Mouse (Mus musculus) liver, adult 2 months (tissue): ENCODE data around the gene Nos1. TPM values are rescaled to one million over a fixed set of nuclear protein-coding genes. Genes with fewer than 3 reads are reported as not detected.

Experiments
- DNase-seq: peaks from one replicate; pipeline ENCODE4 v3.0.0-alpha.2; 2011; ENCODE audit warnings: low read depth, low spot score; ENCODE audit errors: extremely low read depth
- H3K27ac ChIP-seq: fragments of 200-500 bp; replicated peaks from 2 replicates; pipeline ENCODE4 v1.5.1; 2012; ENCODE audit warnings: low read depth, mild to moderate bottlenecking, control low read depth, inconsistent platforms, low read length; ENCODE audit not compliant: insufficient read depth
- H3K27me3 ChIP-seq: fragments of 200-500 bp; 2 replicates; pipeline ENCODE4 v1.6.1; 2012; ENCODE audit warnings: mild to moderate bottlenecking, moderate library complexity, low read length, inconsistent platforms; ENCODE audit not compliant: control insufficient read depth, insufficient read depth
- H3K36me3 ChIP-seq: fragments of 200-500 bp; 2 replicates; pipeline ENCODE4 v1.6.1; 2012; ENCODE audit warnings: low read length, inconsistent platforms; ENCODE audit not compliant: control insufficient read depth, insufficient read depth
- H3K4me1 ChIP-seq: fragments of 200-500 bp; 2 replicates; pipeline ENCODE4 v1.6.1; 2011; ENCODE audit warnings: low read length; ENCODE audit not compliant: control insufficient read depth, insufficient read depth
- H3K4me3 ChIP-seq: fragments of 200-500 bp; 2 replicates; pipeline ENCODE4 v1.5.1; 2011; ENCODE audit warnings: low read depth, mild to moderate bottlenecking, control low read depth, low read length, moderate library complexity; ENCODE audit not compliant: insufficient read depth
- H3K79me2 ChIP-seq: fragments of 200-500 bp; 2 replicates; pipeline ENCODE4 v1.6.1; 2012; ENCODE audit warnings: inconsistent platforms, mild to moderate bottlenecking, low read length, moderate library complexity; ENCODE audit not compliant: control insufficient read depth, insufficient read depth
- H3K9ac ChIP-seq: fragments of 200-500 bp; 2 replicates; pipeline ENCODE4 v1.6.1; 2012; ENCODE audit warnings: low read depth, mild to moderate bottlenecking, control low read depth, inconsistent platforms, low read length
- CTCF ChIP-seq: fragments of 200-500 bp; IDR thresholded peaks from 2 replicates; pipeline ENCODE4 v1.5.1; 2011; ENCODE audit warnings: low read depth, low read length, control low read depth
- POLR2A ChIP-seq: fragments of 200-500 bp; IDR thresholded peaks from 2 replicates; pipeline ENCODE4 v1.6.1; 2011; ENCODE audit warnings: low read length, control low read depth; ENCODE audit not compliant: insufficient read depth; ENCODE audit errors: extremely low read depth
- WGBS: fragments of 180-500 bp; shearing (Covaris S2); methylation state at CpG from one replicate; pipeline ENCODE4 v1.1.7; 2018; 5-methylcytosine and 5-hydroxymethylcytosine counted together
- polyA plus RNA-seq: library from polyadenylated mRNA; depleted of rRNA; stranded (reverse); fragments of >200 nt; gene quantifications from 2 replicates; pipeline ENCODE4 v1.2.3, GENCODE M21; 2012
- total RNA-seq: library from RNA; depleted of rRNA; stranded (reverse); fragments of >200 nt; gene quantifications from 2 replicates; pipeline ENCODE4 v1.2.3, GENCODE M21; 2014

Gene Nos1
- total and polyA plus RNA-seq, 2 experiments: 0.05 to 0.09 TPM

DNA sequence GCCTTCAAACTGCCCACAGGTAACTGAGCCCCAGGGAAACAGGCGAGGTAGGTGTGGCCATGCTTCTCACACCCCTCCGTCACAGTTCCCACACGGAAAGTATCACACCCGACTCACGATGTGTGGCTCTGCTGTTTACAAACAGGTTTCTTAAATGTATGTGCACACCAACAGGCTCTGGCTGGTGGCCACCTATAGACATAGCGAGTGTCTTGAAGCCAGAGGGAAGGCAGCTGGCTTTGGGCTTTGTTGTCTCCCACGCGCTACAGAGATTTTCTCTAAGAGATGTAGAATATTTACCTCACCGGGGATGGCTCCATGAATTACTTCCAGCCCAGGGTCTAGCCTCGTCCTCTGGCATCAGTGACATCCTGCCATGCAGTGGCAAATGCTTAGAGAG lies 118.5 kb downstream of the Nos1 start:
- no peak for TF ChIP-seq POLR2A
- no peak for TF ChIP-seq CTCF
- Histone ChIP-seq H3K27ac (no peak overlapping the region), H3K9ac (no peak overlapping the region), H3K27me3 (no peaks in the 10 kb centered on the region), H3K36me3 (no peaks in the 10 kb centered on the region), H3K4me3 (no peak overlapping the region), H3K79me2 (no peaks in the 10 kb centered on the region), H3K4me1 (no peaks in the 10 kb centered on the region)
- 81% methylated on average over 10 of the region's 10 CpGs for WGBS
- no peak for DNase-seq

DNA sequence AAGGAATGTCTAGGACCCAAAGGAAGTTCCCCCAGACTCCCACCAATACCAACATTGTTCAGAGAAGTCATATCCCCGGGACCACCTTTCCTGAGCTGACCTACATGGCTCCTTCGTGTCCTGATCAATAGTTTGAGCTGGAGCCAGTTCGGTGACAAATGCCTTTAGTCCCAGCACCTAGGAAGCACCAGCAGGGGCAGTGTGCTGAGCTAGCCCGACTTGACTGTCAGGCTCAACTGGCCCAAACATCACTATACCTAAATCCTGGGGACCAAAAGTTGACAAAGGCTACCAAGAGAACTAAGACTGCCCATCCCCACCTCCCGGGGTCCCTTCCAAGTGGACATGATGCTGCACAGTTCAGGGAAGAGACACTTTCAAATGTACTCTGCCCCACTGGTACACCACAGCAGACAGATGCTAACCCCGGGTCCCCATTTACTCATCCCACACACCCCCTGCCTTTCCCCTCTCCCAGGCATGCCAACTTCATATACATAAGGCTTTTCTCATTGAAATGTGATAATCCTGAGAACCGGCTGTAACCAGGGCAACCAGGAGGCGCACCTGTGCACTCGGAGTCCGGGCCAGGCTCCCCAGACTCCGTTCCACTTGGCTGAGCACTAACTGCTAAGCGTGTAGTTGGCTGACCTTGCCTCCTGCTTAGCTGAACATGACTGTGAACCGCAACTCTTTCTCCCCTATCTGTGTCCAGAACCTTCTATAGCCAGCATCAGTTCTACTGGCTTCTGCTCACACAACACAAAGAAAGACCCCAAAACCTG lies 120.3 kb downstream of the Nos1 start:
- TF ChIP-seq CTCF (0 out of 2 replicates have a peak, but pooled peaks have one; percentile 10), POLR2A (no peak)
- Histone ChIP-seq H3K4me3 (no peak overlapping the region), H3K4me1 (no peaks in the 10 kb centered on the region), H3K79me2 (no peaks in the 10 kb centered on the region), H3K36me3 (no peaks in the 10 kb centered on the region), H3K27me3 (no peaks in the 10 kb centered on the region), H3K9ac (no peak overlapping the region), H3K27ac (no peak overlapping the region)
- no peak for DNase-seq
- 37% methylated on average over 13 of the region's 13 CpGs for WGBS

DNA sequence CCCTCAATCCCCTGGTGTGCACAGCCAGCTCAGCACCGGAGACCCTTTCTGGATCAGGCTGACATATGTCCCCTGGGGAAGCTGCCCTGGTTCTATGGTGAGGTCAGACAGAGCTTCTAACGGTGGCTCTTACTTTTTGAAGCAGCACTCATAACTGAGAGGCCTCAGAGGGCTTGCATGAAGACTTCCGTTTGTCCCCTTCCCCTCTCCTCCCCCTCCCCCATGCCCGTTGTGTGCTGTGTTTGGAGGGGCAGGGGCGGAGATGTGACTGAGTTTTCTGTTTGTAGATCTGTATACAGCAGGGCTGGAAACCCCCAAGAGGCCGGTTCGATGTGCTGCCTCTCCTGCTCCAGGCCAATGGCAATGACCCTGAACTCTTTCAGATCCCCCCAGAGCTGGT lies 122.7 kb downstream of the Nos1 start:
- WGBS: 43% methylated on average over 7 of the region's 7 CpGs
- H3K27ac ChIP-seq: no peak overlapping the region
- H3K9ac ChIP-seq: no peak overlapping the region
- H3K79me2 ChIP-seq: no peaks in the 10 kb centered on the region
- H3K4me3 ChIP-seq: no peak overlapping the region
- no peaks in the 10 kb centered on the region for H3K36me3 ChIP-seq
- DNase-seq: no peak
- H3K27me3 ChIP-seq: no peaks in the 10 kb centered on the region
- TF ChIP-seq POLR2A: no peak
- no peak for TF ChIP-seq CTCF
- no peaks in the 10 kb centered on the region for H3K4me1 ChIP-seq

DNA sequence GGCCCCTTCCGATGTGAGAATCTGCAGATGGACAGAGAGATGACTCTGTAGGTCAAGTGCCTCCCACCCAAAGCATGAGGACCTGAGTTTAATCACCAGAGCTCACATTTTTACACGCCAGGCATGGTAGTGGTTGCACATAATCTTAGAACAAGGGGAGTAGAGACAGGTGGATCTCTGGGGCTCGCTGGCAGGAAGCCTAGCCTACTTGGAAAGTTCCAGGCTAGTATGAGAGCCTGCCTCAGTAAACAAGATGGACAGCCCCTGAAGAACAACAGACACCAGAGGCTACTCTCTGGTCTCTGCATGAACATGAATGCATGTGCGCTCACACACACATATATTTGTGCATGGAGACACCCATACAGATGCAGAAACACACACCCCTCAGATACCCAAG lies 124.9 kb downstream of the Nos1 start:
- 90% methylated on average over 4 of the region's 4 CpGs for WGBS
- no peak for DNase-seq
- Histone ChIP-seq H3K4me1 (no peaks in the 10 kb centered on the region), H3K36me3 (no peaks in the 10 kb centered on the region), H3K27me3 (no peaks in the 10 kb centered on the region), H3K27ac (no peak overlapping the region), H3K9ac (no peak overlapping the region), H3K79me2 (no peaks in the 10 kb centered on the region), H3K4me3 (no peak overlapping the region)
- TF ChIP-seq CTCF (no peak), POLR2A (no peak)

DNA sequence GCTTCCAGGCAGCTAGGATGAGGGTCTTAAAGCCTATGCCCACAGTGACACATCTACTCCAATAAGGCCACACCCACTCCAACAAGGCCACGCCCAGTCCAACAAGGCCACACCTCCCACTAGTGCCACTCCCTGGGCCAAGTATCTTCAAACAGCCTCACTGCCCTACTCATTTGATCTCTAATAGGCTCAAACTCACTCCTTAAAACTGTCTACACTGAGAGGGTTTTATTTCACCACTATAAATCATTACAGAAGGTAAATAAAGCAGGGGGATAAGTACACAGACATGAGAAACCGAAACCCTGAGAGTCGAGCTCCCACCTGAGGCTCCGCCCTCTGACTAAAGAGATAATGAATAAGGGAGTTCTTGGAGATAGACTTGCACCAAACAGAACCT lies 128.7 kb downstream of the Nos1 start:
- TF ChIP-seq POLR2A (no peak), CTCF (no peak)
- Histone ChIP-seq H3K27me3 (no peaks in the 10 kb centered on the region), H3K4me1 (no peaks in the 10 kb centered on the region), H3K79me2 (no peaks in the 10 kb centered on the region), H3K36me3 (no peaks in the 10 kb centered on the region), H3K27ac (no peak overlapping the region), H3K9ac (no peak overlapping the region), H3K4me3 (no peak overlapping the region)
- WGBS: 47% methylated on average over 4 of the region's 4 CpGs
- no peak for DNase-seq

DNA sequence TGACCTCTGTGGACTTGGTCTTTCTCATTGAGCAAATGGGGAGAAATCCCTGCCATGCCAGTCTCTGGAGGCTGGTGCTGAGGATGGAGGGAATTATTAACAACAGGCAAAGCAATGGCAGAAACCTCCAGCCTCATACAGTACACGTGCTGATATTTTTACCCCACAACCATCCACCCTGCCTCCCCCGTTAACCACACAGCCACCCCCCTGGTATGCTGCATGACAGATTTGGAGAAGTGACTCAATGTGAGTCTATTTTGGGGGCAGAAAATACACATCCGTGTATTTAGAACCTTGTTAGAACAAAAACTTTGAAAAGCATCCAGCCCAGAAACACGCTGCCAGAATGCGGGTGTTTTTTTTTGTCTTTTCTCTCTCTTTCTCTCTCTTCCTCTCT lies 135.5 kb downstream of the Nos1 start:
- 82% methylated on average over 5 of the region's 5 CpGs for WGBS
- Histone ChIP-seq H3K27ac (no peak overlapping the region), H3K4me1 (no peaks in the 10 kb centered on the region), H3K9ac (no peak overlapping the region), H3K36me3 (no peaks in the 10 kb centered on the region), H3K27me3 (no peaks in the 10 kb centered on the region), H3K4me3 (no peak overlapping the region), H3K79me2 (no peaks in the 10 kb centered on the region)
- TF ChIP-seq POLR2A (no peak), CTCF (no peak)
- no peak for DNase-seq
